Mouse (Mus musculus): ENCODE data around the gene Gm20695. TPM values are rescaled to one million over a fixed set of nuclear protein-coding genes. Genes with fewer than 3 reads are reported as not detected.
A peak's percentile ranks its signal among the peaks of the same experiment; 100 is the strongest.
"Not testable (repeated sequence)": the region's sequence is repeated elsewhere in the genome, so short reads cannot be mapped to it uniquely, and the experiment has no call there.

The Gm20695 gene
- polyA plus RNA-seq, 1 experiment from 2014 or later: 2.7 TPM

DNA sequence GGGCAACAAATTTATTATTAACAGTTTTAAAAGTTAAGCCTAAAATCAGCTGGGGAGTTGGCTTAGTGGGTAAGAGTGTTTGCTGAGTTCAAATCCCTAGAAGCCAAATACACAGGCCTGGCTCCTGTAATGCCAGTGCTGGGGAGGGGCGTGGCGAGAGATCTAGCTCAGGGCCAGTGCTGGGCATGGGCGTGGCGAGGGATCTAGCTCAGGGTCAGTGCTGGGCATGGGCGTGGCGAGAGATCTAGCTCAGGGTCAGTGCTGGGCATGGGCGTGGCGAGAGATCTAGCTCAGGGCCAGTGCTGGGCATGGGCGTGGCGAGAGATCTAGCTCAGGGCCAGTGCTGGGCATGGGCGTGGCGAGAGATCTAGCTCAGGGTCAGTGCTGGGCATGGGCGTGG, 33.1 kb upstream of the Gm20695 start:
- not testable (repeated sequence) for H3K27ac ChIP-seq (ENCODE audit: low read length); H3K36me3 ChIP-seq (ENCODE audit: control insufficient read depth, insufficient read depth, low read length); H3K9ac ChIP-seq (ENCODE audit: low read depth, low read length); H3K4me3 ChIP-seq (ENCODE audit: low read depth, low read length); ATAC-seq; H3K27me3 ChIP-seq (ENCODE audit: control insufficient read depth, insufficient read depth, low read depth, low read length); H3K9me3 ChIP-seq (replicated peaks; ENCODE audit: control insufficient read depth, low read length, poor library complexity, severe bottlenecking); H3K4me2 ChIP-seq (ENCODE audit: low read length); H3K4me1 ChIP-seq (ENCODE audit: control insufficient read depth, insufficient read depth, low read length)
- 85% methylated on average over 13 of the region's 13 CpGs for WGBS

- no peak overlapping the region for H3K4me2 ChIP-seq (ENCODE audit: low read length)
- no peak for ATAC-seq
- no peaks in the 10 kb centered on the region for H3K27me3 ChIP-seq (ENCODE audit: control insufficient read depth, insufficient read depth, low read depth, low read length)
- no peak overlapping the region for H3K9ac ChIP-seq (ENCODE audit: low read depth, low read length)
- peaks cover 6% of the 10 kb centered on the region for H3K4me1 ChIP-seq (ENCODE audit: control insufficient read depth, insufficient read depth, low read length)
- H3K9me3 ChIP-seq (replicated peaks; ENCODE audit: control insufficient read depth, low read length, poor library complexity, severe bottlenecking): no peaks in the 10 kb centered on the region
- 37% methylated on average over 12 of the region's 12 CpGs for WGBS
- no peak overlapping the region for H3K27ac ChIP-seq (ENCODE audit: low read length)
- H3K36me3 ChIP-seq (ENCODE audit: control insufficient read depth, insufficient read depth, low read length): peaks cover 3% of the 10 kb centered on the region; the same call in 1 of the 2 replicates
- H3K4me3 ChIP-seq (ENCODE audit: low read depth, low read length): no peak overlapping the region
Measured at GRCm38 (mm10) chr16:3852586-3852985, 31.9 kb upstream of the Gm20695 start.

DNA sequence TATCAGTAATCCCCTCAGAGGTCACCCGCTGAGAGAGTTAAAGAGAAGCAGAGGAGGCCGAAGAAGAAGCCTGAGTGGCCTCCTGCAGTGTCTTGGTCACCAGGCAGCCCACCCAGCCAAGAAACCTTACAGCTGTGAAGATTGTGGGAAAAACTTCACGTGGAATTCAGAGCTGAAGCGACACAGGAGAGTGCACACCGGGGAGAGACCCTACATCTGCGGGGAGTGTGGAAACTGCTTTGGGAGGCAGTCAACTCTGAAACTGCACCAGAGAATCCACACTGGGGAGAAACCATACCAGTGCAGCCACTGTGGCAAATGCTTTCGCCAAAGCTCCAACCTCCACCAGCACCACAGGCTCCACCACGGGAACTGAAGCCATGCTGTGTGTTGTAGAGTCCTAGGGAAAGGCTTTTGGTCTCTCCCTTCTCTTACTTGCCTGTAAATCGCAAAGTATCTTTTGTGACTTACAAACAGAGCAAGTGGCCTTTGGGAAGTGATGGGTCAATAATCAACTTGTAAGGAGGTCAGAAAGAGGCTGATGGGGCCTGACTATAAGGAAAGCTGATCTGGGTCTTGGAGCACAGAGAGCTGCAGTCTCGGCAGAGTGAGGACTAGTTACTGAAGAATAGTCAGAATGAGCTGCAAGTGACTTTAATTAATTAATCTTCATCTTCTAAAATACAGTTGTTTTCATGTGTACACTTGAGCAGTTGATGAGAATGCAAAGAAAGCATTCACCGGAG, 29.8 kb upstream of the Gm20695 start:
- H3K27me3 ChIP-seq (ENCODE audit: control insufficient read depth, insufficient read depth, low read depth, low read length): no peaks in the 10 kb centered on the region
- H3K4me1 ChIP-seq (ENCODE audit: control insufficient read depth, insufficient read depth, low read length): no peaks in the 10 kb centered on the region; the same call in 1 of the 2 replicates
- H3K9ac ChIP-seq (ENCODE audit: low read depth, low read length): no peak overlapping the region
- no peak overlapping the region for H3K4me2 ChIP-seq (ENCODE audit: low read length)
- no peak for ATAC-seq
- H3K36me3 ChIP-seq (ENCODE audit: control insufficient read depth, insufficient read depth, low read length): peaks cover 3% of the 10 kb centered on the region; the same call in 1 of the 2 replicates
- WGBS: 38% methylated on average over 11 of the region's 11 CpGs
- no peak overlapping the region for H3K27ac ChIP-seq (ENCODE audit: low read length)
- no peak overlapping the region for H3K4me3 ChIP-seq (ENCODE audit: low read depth, low read length)
- H3K9me3 ChIP-seq (replicated peaks; ENCODE audit: control insufficient read depth, low read length, poor library complexity, severe bottlenecking): no peaks in the 10 kb centered on the region

DNA sequence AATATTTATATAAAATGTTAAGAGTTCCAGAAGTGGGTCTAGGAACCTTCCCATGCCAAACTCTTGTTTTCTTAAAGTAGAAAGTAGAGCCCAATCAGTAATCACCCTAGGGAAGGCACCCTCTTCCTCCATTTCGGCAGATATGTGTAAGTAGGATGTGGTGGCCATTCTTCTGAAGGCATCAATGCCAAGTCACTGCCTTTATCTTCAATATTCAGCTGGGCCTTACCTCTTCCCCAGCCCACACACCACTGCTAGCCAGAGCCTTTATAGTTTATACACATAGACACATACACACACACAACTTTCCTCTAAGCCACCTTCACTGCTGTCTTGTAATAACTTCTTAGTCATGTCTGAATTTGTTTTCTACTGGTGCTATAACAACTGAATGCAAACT, 28.7 kb upstream of the Gm20695 start:
- WGBS: 89% methylated on average over 1 of the region's 1 CpGs
- H3K27me3 ChIP-seq (ENCODE audit: control insufficient read depth, insufficient read depth, low read depth, low read length): no peaks in the 10 kb centered on the region
- no peaks in the 10 kb centered on the region for H3K9me3 ChIP-seq (replicated peaks; ENCODE audit: control insufficient read depth, low read length, poor library complexity, severe bottlenecking)
- no peak overlapping the region for H3K27ac ChIP-seq (ENCODE audit: low read length)
- H3K4me1 ChIP-seq (ENCODE audit: control insufficient read depth, insufficient read depth, low read length): no peaks in the 10 kb centered on the region
- H3K36me3 ChIP-seq (ENCODE audit: control insufficient read depth, insufficient read depth, low read length): peaks cover 6% of the 10 kb centered on the region; the same call in 1 of the 2 replicates
- no peak overlapping the region for H3K4me3 ChIP-seq (ENCODE audit: low read depth, low read length)
- H3K9ac ChIP-seq (ENCODE audit: low read depth, low read length): no peak overlapping the region
- H3K4me2 ChIP-seq (ENCODE audit: low read length): no peak overlapping the region
- ATAC-seq: no peak

GRCm38 (mm10) chr16:3859254-3859653, 25.2 kb upstream of the Gm20695 start:
- WGBS: 98% methylated on average over 4 of the region's 4 CpGs
- no peak overlapping the region for H3K9ac ChIP-seq (ENCODE audit: low read depth, low read length)
- H3K27ac ChIP-seq (ENCODE audit: low read length): no peak overlapping the region
- H3K4me3 ChIP-seq (ENCODE audit: low read depth, low read length): no peak overlapping the region
- peaks cover 9% of the 10 kb centered on the region; the same call in 1 of the 2 replicates for H3K36me3 ChIP-seq (ENCODE audit: control insufficient read depth, insufficient read depth, low read length)
- no peak for ATAC-seq
- no peaks in the 10 kb centered on the region for H3K4me1 ChIP-seq (ENCODE audit: control insufficient read depth, insufficient read depth, low read length)
- H3K27me3 ChIP-seq (ENCODE audit: control insufficient read depth, insufficient read depth, low read depth, low read length): no peaks in the 10 kb centered on the region
- H3K4me2 ChIP-seq (ENCODE audit: low read length): no peak overlapping the region
- no peaks in the 10 kb centered on the region for H3K9me3 ChIP-seq (replicated peaks; ENCODE audit: control insufficient read depth, low read length, poor library complexity, severe bottlenecking)

DNA sequence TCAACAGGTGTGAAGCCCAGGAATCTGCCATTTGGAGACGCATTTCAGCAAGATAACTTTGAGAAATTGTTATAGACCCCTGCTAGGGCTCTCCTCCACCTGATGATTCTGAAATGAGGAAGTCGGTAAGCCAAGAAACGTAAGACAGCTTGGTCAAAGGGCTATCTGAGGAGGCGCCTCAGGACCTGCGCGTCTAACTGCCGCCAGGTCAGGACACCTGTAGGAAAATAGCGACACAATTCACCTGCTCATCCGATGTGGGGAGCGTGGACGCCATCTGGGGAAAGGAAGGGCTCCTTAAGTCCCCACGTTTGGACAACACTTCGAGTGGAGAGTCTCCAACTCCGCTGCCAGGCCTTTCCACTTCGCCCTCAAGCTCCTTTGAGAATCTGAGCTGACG, 12.6 kb upstream of the Gm20695 start:
- Histone ChIP-seq H3K27ac (ENCODE audit: low read length) (peak overlapping the region; percentile 65), H3K36me3 (ENCODE audit: control insufficient read depth, insufficient read depth, low read length) (0 out of 2 replicates have a peak, but pooled peaks cover 2% of the 10 kb centered on the region), H3K4me2 (ENCODE audit: low read length) (peak overlapping the region; percentile 91), H3K9ac (ENCODE audit: low read depth, low read length) (peak overlapping the region; percentile 73), H3K4me3 (ENCODE audit: low read depth, low read length) (peak overlapping the region; percentile 64), H3K4me1 (ENCODE audit: control insufficient read depth, insufficient read depth, low read length) (peaks cover 15% of the 10 kb centered on the region), H3K27me3 (ENCODE audit: control insufficient read depth, insufficient read depth, low read depth, low read length) (no peaks in the 10 kb centered on the region), H3K9me3 (replicated peaks; ENCODE audit: control insufficient read depth, low read length, poor library complexity, severe bottlenecking) (no peaks in the 10 kb centered on the region)
- 1% methylated on average over 16 of the region's 16 CpGs for WGBS
- ATAC-seq: peak; percentile 38; the same call in 1 of the 2 replicates

- H3K27me3 ChIP-seq (ENCODE audit: control insufficient read depth, insufficient read depth, low read depth, low read length): no peaks in the 10 kb centered on the region
- H3K9me3 ChIP-seq (replicated peaks; ENCODE audit: control insufficient read depth, low read length, poor library complexity, severe bottlenecking): no peaks in the 10 kb centered on the region
- WGBS: 4% methylated on average over 47 of the region's 47 CpGs
- H3K27ac ChIP-seq (ENCODE audit: low read length): peak within 1 kb of the TSS; percentile 65
- peaks cover 15% of the 10 kb centered on the region for H3K4me1 ChIP-seq (ENCODE audit: control insufficient read depth, insufficient read depth, low read length)
- H3K4me3 ChIP-seq (ENCODE audit: low read depth, low read length): peak within 1 kb of the TSS; percentile 64
- peak; percentile 96 for ATAC-seq
- 0 out of 2 replicates have a peak, but pooled peaks cover 2% of the 10 kb centered on the region for H3K36me3 ChIP-seq (ENCODE audit: control insufficient read depth, insufficient read depth, low read length)
- peak within 1 kb of the TSS; percentile 73 for H3K9ac ChIP-seq (ENCODE audit: low read depth, low read length)
- peak within 1 kb of the TSS; percentile 91 for H3K4me2 ChIP-seq (ENCODE audit: low read length)
Measured at GRCm38 (mm10) chr16:3872216-3873047, 12.0 kb upstream of the Gm20695 start, which contains the start of gene Naa60. Gene Naa60 (plus strand): TSS chr16:3872375.

GRCm38 (mm10) chr16:3876346-3876745, 8.1 kb upstream of the Gm20695 start:
- Histone ChIP-seq H3K36me3 (ENCODE audit: control insufficient read depth, insufficient read depth, low read length) (peaks cover 5% of the 10 kb centered on the region; the same call in 1 of the 2 replicates), H3K4me2 (ENCODE audit: low read length) (no peak overlapping the region), H3K4me1 (ENCODE audit: control insufficient read depth, insufficient read depth, low read length) (peaks cover 18% of the 10 kb centered on the region), H3K27ac (ENCODE audit: low read length) (no peak overlapping the region), H3K4me3 (ENCODE audit: low read depth, low read length) (no peak overlapping the region), H3K27me3 (ENCODE audit: control insufficient read depth, insufficient read depth, low read depth, low read length) (no peaks in the 10 kb centered on the region), H3K9me3 (replicated peaks; ENCODE audit: control insufficient read depth, low read length, poor library complexity, severe bottlenecking) (no peaks in the 10 kb centered on the region), H3K9ac (ENCODE audit: low read depth, low read length) (no peak overlapping the region)
- WGBS: 97% methylated on average over 4 of the region's 4 CpGs
- no peak for ATAC-seq
